Mouse (Mus musculus): ENCODE data around the gene Cfap99.
A peak's percentile ranks its signal among the peaks of the same experiment; 100 is the strongest.

Cfap99 gene

DNA sequence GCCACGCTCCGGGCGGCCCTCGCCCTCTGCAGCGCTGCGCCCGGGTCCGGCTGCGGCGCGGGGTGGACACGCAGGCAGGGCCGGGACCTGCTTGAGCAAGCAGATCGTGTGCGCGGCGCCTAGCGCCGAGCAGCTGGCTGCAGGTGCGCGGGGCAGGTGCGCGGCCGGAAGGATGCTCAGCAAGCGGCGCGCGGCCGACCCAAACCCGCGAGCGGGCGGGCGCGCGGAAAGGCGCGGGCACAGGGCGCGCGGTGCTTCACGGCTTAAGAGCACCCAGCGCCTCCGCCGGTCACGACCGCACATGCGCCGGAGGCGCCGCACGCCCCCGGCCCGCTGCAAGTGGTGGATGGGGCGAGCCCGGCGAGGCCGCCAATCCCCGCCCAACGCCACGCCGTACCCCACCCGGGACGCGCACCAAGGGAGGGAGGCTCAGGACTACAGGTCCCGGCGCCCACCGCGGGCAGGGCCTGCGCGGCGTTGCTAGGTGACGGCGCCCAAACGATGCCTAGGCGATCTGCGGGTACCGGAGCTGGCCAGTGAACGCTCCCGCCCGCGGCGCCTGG is at the start of gene Cfap99, which contains the start of gene Zfyve28:
Gene Cfap99, plus strand, starts transcription at position 447 of the 563 bp plus-strand sequence.
Gene Zfyve28, minus strand, starts transcription at position 296 of the 563 bp plus-strand sequence.
- peak; percentile 97 to 99 for DNase-seq

DNA sequence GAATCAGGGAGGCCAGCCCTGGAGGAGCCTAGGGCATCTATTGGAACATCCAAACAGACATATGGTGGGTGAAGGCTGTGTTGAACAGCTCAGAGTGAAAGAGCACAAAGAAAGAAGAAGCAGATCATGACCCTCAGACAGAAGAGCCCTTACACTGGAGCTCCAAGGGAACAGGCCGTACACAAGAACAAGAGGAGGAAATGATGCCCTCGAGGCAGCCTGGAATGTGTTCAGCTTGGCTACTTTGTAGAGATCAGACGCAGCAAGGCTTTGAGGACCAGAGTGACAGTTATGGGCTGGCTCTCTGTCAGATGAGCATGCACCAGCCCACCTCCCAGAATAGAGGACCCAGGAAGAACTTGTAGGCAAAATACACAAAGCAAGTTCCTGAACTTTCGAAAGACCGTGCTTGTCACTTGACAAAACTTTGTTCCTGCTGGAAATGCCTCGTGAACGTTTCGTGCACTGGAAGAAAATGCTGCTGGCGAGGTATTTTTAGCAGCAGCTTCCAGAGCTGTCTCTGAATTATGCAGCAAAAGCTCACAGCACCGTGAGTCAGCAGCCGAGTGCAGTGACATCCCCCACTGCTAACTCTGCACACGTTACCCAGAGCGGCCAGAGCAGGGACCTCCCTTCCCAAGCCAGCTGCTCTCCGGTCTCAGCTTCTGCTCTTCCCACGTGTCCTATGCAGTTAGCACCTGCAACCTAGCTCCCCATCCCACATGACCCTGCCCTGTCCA is 46.0 kb upstream of the Cfap99 start:
- DNase-seq = no peak

DNA sequence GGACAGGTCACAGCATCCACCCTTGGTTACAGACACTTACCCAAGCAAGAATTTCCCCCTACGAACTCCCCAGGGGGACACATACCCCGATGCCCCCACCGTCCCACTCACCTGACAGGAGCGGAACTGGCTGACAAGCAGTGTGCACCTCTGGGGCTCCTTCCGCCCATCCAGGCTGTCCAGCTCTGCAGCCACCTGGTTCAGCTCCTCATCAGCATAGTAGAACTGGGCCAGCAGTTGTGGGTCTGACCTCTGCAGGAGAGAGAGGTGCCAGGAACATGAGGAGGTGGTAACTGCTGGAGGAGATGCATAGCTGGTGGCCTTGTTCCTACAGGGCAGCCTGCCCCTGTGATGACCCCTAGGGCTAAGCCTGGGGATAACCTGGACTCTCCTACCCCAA is 45.3 kb upstream of the Cfap99 start:
- DNase-seq = no peak

GRCm38 (mm10) chr5:34246443-34246842 is 42.0 kb upstream of the Cfap99 start:
- DNase-seq = peak in 1 of 2 experiments; percentile 47

DNA sequence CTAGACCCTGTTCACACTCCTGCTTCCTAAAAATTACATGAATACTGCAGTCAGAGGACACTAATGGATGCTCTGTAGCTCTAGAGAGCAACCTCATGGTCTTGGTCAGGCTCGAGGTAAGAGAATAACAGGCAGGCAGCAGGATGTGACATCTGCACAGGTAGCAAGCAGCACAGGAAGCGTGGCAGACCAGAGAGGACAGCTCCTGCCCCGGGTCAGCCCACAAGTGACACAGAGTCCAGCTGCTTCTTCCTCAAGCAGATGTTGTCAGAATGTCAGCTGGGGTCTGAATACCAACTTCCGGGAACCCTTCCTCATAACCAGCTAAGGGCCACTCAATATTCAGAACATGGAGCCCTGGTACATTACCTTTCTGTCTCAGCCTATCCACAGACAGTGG is 39.3 kb upstream of the Cfap99 start:
- no peak for DNase-seq

- DNase-seq = peak in 1 of 2 experiments; percentile 50
These were observed 38.3 kb upstream of the Cfap99 start for GRCm38 (mm10) chr5:34250090-34250489.

- no peak for DNase-seq
These were observed 36.6 kb upstream of the Cfap99 start for GRCm38 (mm10) chr5:34251794-34252193.

DNA sequence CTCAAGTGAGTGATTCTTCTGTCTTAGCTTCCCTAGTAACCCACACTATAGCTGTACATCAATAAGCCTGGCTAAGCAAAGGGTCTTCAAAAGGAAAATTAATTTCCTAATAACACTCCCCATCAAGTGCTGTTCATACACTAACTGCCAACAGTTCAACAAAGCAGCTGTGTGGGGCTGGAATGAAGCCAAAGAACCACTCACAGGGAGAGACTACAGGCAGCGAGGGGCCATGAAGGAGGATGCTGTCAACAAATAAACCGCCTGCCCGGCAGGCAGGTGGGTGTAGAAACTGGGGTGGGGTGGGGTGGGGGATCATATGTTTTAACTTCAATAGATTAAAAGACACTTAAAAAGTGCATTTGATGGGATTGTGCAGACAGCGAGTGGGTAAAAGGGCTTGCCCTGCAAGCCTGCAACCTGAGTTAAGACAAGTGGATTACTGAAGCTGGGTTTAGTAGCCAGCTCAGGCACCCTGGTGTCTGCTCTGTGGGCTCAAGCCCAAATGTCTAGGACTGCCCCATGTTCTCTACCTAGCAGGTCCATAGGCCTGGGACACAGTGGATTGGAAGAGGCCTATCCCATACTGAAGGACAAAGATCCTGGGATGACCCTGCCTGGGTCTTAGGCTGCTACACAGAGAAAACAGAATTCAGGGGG is 36.0 kb upstream of the Cfap99 start:
- peak; percentile 79 to 82 for DNase-seq

DNA sequence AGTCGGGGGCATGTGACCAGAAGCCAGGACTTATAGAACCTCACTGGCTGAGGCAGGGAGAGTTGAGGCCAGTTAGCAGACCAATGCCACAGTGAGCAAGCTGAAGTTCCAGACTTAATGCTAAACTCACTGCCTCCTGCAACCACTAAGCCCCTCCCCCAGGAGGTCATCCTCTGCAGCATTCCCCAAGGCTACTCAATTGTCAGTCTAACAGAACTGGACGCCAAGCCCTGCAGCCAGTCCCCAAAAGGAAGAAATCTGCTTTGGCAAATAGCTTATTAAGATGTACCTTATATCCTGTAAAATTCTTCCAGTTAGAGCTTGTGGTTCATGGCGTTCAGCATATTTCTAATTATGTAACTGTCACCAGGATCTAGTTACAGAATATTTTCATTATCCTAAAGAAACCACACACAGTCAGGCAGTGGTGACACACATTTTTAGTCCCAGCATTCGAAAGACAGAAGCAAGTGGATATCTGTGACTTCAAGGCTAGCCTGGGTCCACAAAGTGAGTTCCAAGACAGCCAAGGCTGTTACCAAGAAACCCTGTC is 35.4 kb upstream of the Cfap99 start:
- DNase-seq = no peak

GRCm38 (mm10) chr5:34254309-34254708 is 34.1 kb upstream of the Cfap99 start:
- no peak for DNase-seq

- DNase-seq = peak in 1 of 2 experiments; percentile 36
These were observed 33.2 kb upstream of the Cfap99 start for GRCm38 (mm10) chr5:34255189-34255588.

- no peak for DNase-seq
These were observed 29.1 kb upstream of the Cfap99 start for GRCm38 (mm10) chr5:34259172-34259816.

DNA sequence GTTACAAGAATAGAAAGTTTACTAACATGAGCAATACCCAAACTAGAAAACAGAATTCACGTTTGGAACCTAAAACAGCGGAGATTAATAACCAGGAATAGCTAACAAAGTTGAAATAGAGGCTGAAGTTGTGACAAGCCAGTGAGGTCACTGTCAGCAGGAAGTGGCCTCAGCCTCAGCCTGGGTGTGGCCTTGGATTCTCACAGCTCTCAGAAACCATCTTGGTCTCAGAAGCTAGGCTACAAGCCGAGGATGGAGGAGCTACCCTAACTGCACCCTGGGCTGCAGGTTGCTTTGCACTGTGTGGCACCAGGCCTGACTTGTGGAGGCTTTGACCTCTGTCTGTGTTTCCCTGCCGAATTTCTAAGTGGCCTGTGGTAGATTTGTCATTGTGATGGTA is 22.3 kb upstream of the Cfap99 start:
- no peak for DNase-seq

GRCm38 (mm10) chr5:34269197-34269920 is 19.0 kb upstream of the Cfap99 start:
- DNase-seq = peak; percentile 92 to 94

GRCm38 (mm10) chr5:34269921-34270465 is 18.4 kb upstream of the Cfap99 start:
- peak; percentile 64 to 71 for DNase-seq

DNA sequence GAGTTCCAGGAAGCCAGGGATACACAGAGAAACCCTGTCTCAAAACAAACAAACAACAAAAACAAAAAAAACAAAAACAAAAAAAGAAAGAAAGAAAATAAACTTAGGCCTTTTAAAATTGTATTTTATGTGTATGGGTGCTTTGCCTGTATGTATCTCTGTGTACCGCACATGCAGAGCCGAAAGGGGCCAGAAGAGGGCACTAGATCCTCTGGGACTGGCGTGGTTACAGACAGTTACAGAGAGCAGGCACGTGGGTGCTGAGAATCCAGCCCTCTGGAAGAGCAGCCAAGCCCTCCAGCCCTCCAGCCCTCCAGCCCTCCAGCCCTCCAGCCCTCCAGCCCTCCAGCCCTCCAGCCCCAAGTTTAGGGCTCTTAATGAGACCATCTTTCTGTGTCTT is 16.7 kb upstream of the Cfap99 start:
- peak; percentile 74 to 80 for DNase-seq

- DNase-seq = no peak
These were observed 15.1 kb upstream of the Cfap99 start for GRCm38 (mm10) chr5:34273251-34273681.

DNA sequence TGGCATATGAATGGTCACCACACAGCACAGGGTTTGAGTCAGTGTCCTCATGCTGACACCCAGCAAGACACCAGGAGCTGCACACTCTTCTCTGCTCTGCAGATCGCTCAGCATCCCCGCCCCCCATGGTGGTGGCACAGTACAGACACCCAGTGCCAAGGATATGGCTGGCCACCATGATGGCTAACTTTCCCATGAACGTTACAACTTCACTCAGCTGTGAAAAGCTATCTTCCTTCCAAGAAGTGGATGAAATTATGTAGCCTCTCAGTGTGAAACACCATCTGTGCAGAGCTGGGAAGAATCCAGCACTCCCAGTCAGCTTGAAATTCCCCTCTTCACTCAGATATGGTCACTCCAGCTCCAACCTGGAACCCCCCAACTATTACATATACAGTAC is 14.1 kb upstream of the Cfap99 start:
- DNase-seq = peak; percentile 90 to 96

- peak; percentile 63 to 67 for DNase-seq
These were observed 13.6 kb upstream of the Cfap99 start for GRCm38 (mm10) chr5:34274676-34275293.

GRCm38 (mm10) chr5:34276191-34276590 is 12.2 kb upstream of the Cfap99 start:
- DNase-seq = peak; percentile 49 to 57

DNA sequence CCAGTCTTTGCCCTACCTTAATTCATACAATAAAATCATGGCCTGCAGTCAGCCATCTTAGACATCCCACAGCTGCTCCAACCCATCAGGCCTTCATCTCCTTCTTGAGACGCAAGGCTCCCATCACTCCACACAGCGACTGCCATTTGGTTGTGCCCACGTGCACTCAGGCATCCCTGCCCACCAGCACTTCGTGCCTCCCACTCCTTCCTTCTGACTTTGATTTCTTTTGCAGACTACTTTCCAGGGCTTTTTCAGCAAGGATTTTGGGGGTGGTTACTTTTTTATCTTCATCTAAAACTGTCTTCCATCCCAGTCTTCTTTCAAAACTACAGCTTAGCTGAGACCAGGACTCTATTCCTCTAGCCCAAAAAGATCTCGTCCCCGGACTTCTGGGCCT is 11.7 kb upstream of the Cfap99 start:
- DNase-seq = no peak

All from cerebellum, postnatal 10 days (tissue).